Mouse (Mus musculus) cerebellum, adult 9-10 months (tissue): Measurements from ENCODE around the gene Vmo1.

Experiments
- DNase-seq: peaks from one replicate; pipeline ENCODE4 v3.0.0; 2022

Vmo1 gene

DNA sequence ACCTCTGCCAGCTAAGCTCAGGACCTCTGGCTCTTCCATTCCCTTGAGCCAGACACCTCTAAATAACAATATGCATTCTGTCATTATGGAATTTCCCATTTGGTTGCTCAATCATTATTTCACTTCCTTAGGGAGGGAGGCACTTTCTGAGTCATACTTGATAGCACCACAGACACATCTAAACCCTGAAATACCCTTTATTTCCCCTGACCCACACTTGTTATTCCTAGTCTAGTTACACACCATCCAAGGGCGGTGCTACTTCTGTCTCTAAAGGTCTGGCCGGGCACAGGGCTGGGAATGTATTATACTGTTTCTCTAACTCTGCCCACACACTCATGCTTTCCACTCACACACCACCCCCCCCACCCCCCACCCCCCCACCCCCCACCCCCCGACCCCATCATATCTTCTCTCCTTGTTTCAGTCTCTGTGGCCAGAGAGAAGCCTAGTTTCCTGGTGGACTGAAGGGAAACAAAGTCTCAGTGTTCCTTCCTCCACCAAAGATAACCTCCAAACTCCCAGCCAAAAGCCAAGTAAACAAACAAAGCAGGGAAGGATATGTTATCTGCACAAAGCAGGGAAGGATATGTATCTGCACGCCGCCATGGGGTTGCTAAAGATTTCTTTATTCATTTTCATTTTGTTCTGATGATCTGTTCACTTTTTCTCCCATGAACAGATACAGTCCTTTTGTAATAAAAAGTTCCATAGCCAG is 46.4 kb downstream of the Vmo1 start:
- DNase-seq, result no peak

- DNase-seq, result no peak
Observed at GRCm38 (mm10) chr11:70465824-70466223, 48.6 kb downstream of the Vmo1 start.

GRCm38 (mm10) chr11:70465211-70465610 is 49.2 kb downstream of the Vmo1 start:
- no peak for DNase-seq

- no peak for DNase-seq
Observed at GRCm38 (mm10) chr11:70463970-70464369, 50.4 kb downstream of the Vmo1 start.
